Mouse (Mus musculus) heart, postnatal 14 days (tissue): ENCODE measurements around the gene Sptbn2. TPM values are rescaled to one million over a fixed set of nuclear protein-coding genes. Genes with fewer than 3 reads are reported as not detected.
A peak's percentile ranks its signal among the peaks of the same experiment; 100 is the strongest.
"Not testable (repeated sequence)": the region's sequence is repeated elsewhere in the genome, so short reads cannot be mapped to it uniquely, and the experiment has no call there.

Experiments
- DNase-seq, 2 experiments: peaks; one replicate each; pipeline ENCODE4 v3.0.0; 2021 to 2022
- intact Hi-C: fragments of 180-260 bp; cut with DNase I; formaldehyde crosslinking; loops from one replicate; pipeline ENCODE4 v1.15.1; 2025
- total RNA-seq, 2 experiments: library from RNA; stranded (reverse); gene quantifications; 2 replicates each; pipeline ENCODE4 v1.2.3; 2021

Sptbn2 gene
- total RNA-seq, 2 experiments from 2014 or later = 0.15 to 0.22 TPM

- no peak for DNase-seq
- intact Hi-C loops = no loop called here
These were observed 9.1 kb downstream of the Sptbn2 start for GRCm38 (mm10) chr19:4720112-4720511.

GRCm38 (mm10) chr19:4720671-4721244 lies 9.8 kb downstream of the Sptbn2 start:
- intact Hi-C loops = no loop called here
- DNase-seq = no peak

DNA sequence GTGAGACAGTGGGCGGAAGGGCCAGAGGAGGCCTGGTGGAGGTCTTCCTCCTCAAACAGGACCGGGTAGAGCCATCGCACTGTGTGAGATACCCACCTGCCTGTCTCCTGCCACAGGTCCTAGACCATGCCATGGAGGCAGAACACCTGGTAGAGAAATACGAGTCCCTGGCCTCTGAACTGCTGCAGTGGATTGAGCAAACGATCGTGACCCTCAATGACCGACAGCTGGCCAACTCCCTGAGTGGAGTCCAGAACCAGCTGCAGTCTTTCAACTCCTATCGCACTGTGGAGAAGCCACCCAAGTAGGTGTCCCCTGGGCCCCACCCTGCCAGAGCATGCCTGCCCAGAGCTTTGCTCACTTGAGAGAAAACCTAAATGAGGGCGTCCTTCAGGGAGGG lies 18.2 kb downstream of the Sptbn2 start:
- DNase-seq = no peak
- intact Hi-C loops = no loop called here

- intact Hi-C loops = no loop called here
- DNase-seq = no peak
These were observed 22.1 kb downstream of the Sptbn2 start for GRCm38 (mm10) chr19:4733052-4733451.

GRCm38 (mm10) chr19:4737866-4738265 lies 26.9 kb downstream of the Sptbn2 start:
- intact Hi-C loops = no loop called here
- DNase-seq = peak; percentile 21 to 23

- no peak for DNase-seq
- intact Hi-C loops = no loop called here
These were observed 28.1 kb downstream of the Sptbn2 start for GRCm38 (mm10) chr19:4739053-4739452.

DNA sequence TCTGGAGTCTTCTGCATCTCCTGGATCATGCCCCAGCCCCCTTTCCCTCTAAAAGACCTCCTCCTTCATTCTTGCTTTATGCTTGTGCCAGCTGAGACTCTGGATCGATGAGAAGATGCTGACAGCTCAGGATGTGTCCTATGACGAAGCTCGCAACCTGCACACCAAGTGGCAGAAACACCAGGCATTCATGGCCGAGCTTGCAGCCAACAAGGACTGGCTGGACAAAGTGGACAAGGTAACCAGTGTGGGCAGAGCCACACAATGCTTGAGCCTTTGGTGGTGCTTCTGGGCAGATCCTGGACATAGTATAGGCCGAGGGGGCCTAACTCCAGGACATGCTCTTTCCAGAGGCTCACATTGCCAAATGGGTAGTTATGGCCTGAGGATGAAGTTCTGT lies 28.8 kb downstream of the Sptbn2 start:
- no peak for DNase-seq
- intact Hi-C loops = no loop called here

DNA sequence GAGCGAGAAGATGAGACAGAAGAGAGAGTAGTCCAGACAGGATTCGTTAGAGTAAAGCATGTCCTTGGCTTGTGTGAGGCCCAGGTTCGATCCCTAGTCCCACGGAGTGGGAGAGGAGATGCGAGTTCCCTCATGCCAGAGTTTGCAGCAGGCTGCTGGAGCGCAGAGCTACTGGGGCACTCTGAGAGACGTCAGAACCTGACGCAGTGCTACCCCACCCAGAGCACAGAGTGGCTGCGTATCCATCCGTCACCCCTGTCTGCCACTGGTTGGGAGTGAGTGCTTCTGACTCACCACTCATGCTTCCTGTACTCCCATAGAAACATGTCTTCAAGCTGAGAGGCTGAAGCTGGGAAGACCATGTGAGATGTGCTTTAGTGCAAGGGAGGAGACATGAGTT lies 30.5 kb downstream of the Sptbn2 start:
- DNase-seq = no peak
- intact Hi-C loops = no loop called here

- intact Hi-C loops = no loop called here
- no peak for DNase-seq
These were observed 31.3 kb downstream of the Sptbn2 start for GRCm38 (mm10) chr19:4742229-4742628.

DNA sequence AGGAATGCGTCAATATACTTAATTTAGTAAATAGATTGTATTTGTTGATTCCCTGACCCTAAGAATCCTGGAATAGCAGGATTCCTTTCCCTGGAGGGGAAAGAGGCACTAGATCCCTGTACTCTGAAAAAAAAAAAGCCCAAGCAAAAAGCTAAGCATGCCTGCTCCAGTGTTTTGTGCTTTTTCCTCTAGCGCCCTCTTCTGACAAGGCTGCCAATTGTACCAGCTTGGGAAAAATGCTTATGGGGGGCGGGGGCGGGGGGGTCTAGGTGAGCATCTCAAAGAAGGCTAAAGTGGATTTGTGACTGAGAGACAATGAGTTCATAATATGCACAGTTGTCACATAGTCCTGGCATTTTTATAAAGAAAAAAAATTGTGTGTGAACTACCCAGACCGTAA lies 32.6 kb downstream of the Sptbn2 start:
- DNase-seq = peak in 1 of 2 experiments; percentile 36
- intact Hi-C loops = loop anchor here (1.0 kb wide), 2 partner anchors 113 to 246 kb away; no protein-coding TSS in a partner anchor

GRCm38 (mm10) chr19:4744026-4744425 lies 33.1 kb downstream of the Sptbn2 start:
- intact Hi-C loops = no loop called here
- no peak for DNase-seq

DNA sequence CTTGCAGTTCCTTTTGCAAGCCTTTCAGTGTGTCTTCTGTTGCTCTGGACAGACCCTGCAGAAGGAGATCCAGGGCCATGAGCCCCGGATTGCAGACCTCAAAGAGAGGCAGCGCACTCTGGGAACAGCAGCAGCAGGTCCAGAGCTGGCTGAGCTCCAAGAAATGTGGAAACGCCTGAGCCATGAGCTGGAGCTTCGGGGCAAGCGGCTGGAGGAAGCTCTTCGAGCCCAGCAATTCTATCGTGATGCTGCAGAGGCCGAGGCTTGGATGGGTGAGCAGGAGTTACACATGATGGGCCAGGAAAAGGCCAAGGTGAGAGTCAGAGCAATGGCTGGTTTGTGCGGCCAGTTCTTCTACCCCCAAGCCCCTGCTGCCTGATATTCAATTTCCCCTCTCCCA lies 34.1 kb downstream of the Sptbn2 start:
- peak; percentile 50 to 64 for DNase-seq
- intact Hi-C loops = no loop called here

- intact Hi-C loops = no loop called here
- no peak for DNase-seq
These were observed 34.7 kb downstream of the Sptbn2 start for GRCm38 (mm10) chr19:4745681-4746080.

DNA sequence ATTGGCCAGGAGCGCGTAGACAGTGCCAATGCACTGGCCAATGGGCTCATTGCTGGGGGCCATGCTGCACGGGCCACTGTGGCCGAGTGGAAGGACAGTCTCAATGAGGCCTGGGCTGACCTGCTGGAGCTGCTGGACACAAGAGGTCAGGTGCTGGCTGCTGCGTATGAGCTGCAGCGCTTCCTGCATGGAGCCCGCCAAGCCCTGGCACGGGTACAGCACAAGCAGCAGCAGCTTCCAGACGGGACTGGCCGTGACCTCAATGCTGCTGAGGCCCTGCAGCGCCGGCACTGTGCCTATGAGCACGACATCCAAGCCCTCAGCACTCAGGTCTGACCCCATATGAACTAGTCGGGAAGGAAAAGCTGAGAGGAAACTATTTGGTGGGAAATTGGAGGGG lies 35.6 kb downstream of the Sptbn2 start:
- intact Hi-C loops = no loop called here
- peak; percentile 51 to 53 for DNase-seq

DNA sequence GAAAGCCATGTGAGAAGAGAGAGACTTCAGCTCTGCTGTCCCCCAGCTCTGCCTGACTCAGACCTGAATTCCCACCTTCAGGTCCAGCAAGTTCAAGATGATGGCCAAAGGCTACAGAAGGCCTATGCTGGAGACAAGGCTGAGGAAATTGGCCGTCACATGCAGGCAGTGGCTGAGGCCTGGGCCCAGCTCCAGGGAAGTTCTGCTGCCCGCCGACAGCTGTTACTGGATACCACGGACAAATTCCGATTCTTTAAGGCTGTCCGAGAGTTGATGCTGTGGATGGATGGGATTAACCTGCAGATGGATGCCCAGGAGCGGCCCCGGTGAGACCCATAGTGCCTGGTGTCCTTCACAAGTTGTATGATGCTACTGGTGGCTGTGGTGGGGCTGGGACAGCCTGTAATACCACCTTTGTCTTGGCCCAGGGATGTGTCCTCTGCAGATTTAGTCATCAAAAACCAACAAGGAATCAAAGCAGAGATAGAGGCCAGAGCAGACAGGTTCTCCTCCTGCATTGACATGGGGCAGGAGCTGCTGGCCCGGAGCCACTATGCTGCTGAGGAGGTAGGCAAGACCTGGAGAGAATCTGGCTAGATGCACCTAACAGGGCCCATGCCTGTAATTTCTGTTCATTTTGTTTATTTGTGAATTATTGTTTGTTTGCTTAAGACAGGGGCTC lies 36.8 kb downstream of the Sptbn2 start:
- peak in 1 of 2 experiments; percentile 34 for DNase-seq
- intact Hi-C loops = no loop called here

DNA sequence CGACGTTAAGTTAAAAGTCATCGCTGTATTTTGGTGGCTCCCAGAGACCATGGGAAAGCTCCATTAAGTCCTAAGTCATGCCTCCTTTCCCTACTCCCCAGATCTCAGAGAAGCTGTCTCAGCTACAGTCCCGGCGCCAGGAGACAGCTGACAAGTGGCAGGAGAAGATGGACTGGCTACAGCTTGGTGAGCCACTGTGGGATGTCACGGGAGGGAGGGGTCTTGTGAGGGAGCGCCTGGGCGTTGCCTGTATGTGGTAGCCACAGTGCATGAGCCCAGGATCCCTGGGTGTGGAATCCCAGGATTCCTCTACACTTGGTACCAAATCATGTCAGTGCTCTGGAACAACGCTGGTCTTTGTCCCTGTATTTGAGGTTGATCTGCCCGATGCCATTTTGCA lies 37.5 kb downstream of the Sptbn2 start:
- no peak for DNase-seq
- intact Hi-C loops = no loop called here

DNA sequence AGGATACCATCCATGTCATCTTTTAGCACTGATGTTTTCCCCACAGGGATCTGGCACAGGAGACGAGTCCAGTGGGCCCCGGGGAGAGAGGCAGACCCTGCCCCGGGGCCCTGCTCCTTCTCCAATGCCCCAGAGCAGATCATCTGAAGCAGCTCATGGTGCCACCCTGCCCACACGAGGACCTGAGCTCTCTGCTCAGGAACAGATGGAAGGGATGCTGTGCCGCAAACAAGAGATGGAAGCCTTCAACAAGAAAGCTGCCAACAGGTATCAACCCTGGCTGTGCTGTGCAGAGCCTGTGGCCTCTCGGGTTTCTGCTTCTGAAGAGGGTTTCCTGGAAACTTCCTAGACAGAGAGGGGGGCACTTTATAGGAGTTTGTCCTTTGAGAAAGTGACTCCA lies 39.0 kb downstream of the Sptbn2 start:
- intact Hi-C loops = loop anchor here (5.0 kb wide), 1 partner anchor 217 kb away; no protein-coding TSS in a partner anchor
- DNase-seq = no peak

GRCm38 (mm10) chr19:4755565-4756192 lies 44.7 kb downstream of the Sptbn2 start:
- intact Hi-C loops = loop anchor here (1.0 to 5.0 kb wide), 3 partner anchors 57 to 152 kb away; partner anchors contain the start of gene Bbs1
- peak; percentile 89 to 93 for DNase-seq

GRCm38 (mm10) chr19:4756193-4756911 lies 45.4 kb downstream of the Sptbn2 start, which contains the start of gene Rbm4b:
Rbm4b (plus strand) TSS chr19:4756497.
- DNase-seq = peak; percentile 98

DNA sequence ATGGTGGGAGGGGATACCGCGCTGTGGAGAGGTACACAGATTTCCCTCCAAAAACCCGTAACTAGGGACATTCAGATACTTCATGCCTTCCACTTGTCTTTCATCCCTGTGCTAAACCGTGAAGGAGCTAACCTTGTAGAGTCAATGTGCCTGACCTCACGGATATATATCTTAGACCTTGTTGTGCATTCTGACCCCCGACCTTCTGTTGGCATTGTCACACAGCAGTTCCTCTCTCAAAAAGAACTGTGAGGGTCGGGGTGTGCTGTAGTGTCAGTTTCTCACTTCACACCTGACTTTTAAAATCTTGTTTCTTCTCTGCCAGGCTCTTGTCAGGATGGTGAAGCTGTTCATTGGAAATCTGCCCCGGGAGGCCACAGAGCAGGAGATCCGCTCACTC lies 46.0 kb downstream of the Sptbn2 start:
- DNase-seq = no peak
- intact Hi-C loops = loop anchor here (5.0 kb wide), 1 partner anchor 150 kb away; the partner anchor contains the start of gene Bbs1

More at GRCm38 (mm10) chr19:4756193-4756911, 45.4 kb downstream of the Sptbn2 start, which contains the start of gene Rbm4b:
- intact Hi-C loops = loop anchor here (5.0 kb wide), 1 partner anchor 151 kb away; the partner anchor contains the start of gene Bbs1

DNA sequence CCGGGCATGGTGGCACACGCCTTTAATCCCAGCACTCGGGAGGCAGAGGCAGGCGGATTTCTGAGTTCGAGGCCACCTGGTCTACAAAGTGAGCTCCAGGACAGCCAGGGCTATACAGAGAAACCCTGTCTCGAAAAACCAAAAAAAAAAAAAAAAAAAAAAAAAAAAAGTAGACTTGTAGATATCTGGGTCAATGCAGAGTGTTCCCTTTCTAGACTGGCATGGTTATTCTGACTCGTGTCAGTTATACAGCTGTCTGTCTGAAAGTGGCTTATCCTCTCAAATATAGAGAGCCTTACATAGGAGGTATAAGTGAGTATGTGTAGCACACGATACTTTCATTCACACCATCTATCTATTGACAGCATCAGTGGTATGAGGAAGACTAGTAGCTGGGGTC lies 49.6 kb downstream of the Sptbn2 start:
- not testable (repeated sequence) for DNase-seq
- intact Hi-C loops = loop anchor here (5.0 kb wide), 1 partner anchor 37 kb away; no protein-coding TSS in a partner anchor
